In genomic region chr6:116854029-116854428, GRCm38 (mm10) we compare ENCODE assay signal across 24 mouse cellular contexts.
DNase-seq lines count a peak whose midpoint lies in the region; ATAC-seq and TF ChIP-seq lines count a peak whose summit lies in the region.
"Had no signal": no experiment of that assay in that cellular context is flagged by ENCODE, and none has a peak within 500 bp of the region (broad histone marks: within the 10 kb centered on the region; RNA-seq: fewer than 3 reads in every experiment).

No protein-coding gene starts in this region.

- H3K27me3 ChIP-seq in forebrain, embryonic 14.5 days (replicated peaks; ENCODE audit: control insufficient read depth, insufficient read depth, low read length) = no peaks in the 10 kb centered on the region
- no peaks in the 10 kb centered on the region for H3K27me3 ChIP-seq in forebrain, embryonic 10.5 days (ENCODE audit: poor library complexity, severe bottlenecking)
- H3K27me3 ChIP-seq in limb, embryonic 11.5 days (ENCODE audit: control insufficient read depth, insufficient read depth, low read length) = no peaks in the 10 kb centered on the region
- H3K27me3 ChIP-seq in limb, embryonic 10.5 days (ENCODE audit: low read depth, poor library complexity, severe bottlenecking) = no peaks in the 10 kb centered on the region
- H3K27me3 ChIP-seq: CH12.LX; forebrain, embryonic 15.5 days; heart, embryonic 13.5 days; hindbrain, embryonic 15.5 days; intestine, embryonic 15.5 days had no signal

- ATAC-seq in forebrain, embryonic 14.5 days = no peak
- no peak for ATAC-seq in limb, embryonic 11.5 days (ENCODE audit: insufficient number of reproducible peaks, low FRiP score, low TSS enrichment, low read depth)
- ATAC-seq: forebrain, embryonic 15.5 days; intestine, embryonic 15.5 days had no signal

- DNase-seq in forebrain, embryonic 14.5 days (ENCODE audit: low spot score) = peak; percentile 23
- no peak for DNase-seq in forebrain, embryonic 10.5 days (ENCODE audit: extremely low spot score, low spot score)
- peak; percentile 13 for DNase-seq in limb, embryonic 11.5 days (ENCODE audit: low spot score)
- DNase-seq in limb, embryonic 10.5 days (ENCODE audit: low spot score) = no peak
- peak; percentile 16 for DNase-seq in MN1 (ENCODE audit: low spot score)
- peak; percentile 53 for DNase-seq in brain, embryonic 14.5 days (ENCODE audit: low read depth)
- DNase-seq in left cerebral cortex, postnatal 25 days (ENCODE audit: low spot score in 2 of 2) = no peak
- DNase-seq: adrenal gland, postnatal 14 days; B cell, adult 2 months; cerebellum, adult 18-20 months; cerebellum, adult 9-10 months; cerebellum, postnatal 14 days; gastrocnemius, postnatal 10 days; gastrocnemius, postnatal 36 days; heart, adult 2 months; heart, postnatal 14 days; heart, postnatal 4 days had no signal

- no peaks in the 10 kb centered on the region for H3K36me3 ChIP-seq in forebrain, embryonic 14.5 days (ENCODE audit: control insufficient read depth, insufficient read depth, low read length)
- H3K36me3 ChIP-seq in forebrain, embryonic 10.5 days (replicated peaks) = no peaks in the 10 kb centered on the region
- no peaks in the 10 kb centered on the region for H3K36me3 ChIP-seq in limb, embryonic 11.5 days (ENCODE audit: control insufficient read depth, insufficient read depth, low read length)
- H3K36me3 ChIP-seq in limb, embryonic 10.5 days = no peaks in the 10 kb centered on the region
- H3K36me3 ChIP-seq: forebrain, embryonic 15.5 days; G1E; heart, embryonic 10.5 days; heart, embryonic 13.5 days; hindbrain, embryonic 15.5 days; intestine, embryonic 15.5 days had no signal

- intact Hi-C loops in left cerebral cortex, postnatal 25 days (cut with DNase I) = no loop called here

- H3K9me3 ChIP-seq in forebrain, embryonic 14.5 days (replicated peaks; ENCODE audit: control insufficient read depth, low read length) = no peaks in the 10 kb centered on the region
- H3K9me3 ChIP-seq in forebrain, embryonic 10.5 days = no peaks in the 10 kb centered on the region
- no peaks in the 10 kb centered on the region for H3K9me3 ChIP-seq in limb, embryonic 11.5 days (ENCODE audit: control insufficient read depth, low read length)
- no peaks in the 10 kb centered on the region for H3K9me3 ChIP-seq in limb, embryonic 10.5 days (replicated peaks)
- H3K9me3 ChIP-seq: forebrain, embryonic 15.5 days; heart, embryonic 10.5 days; hindbrain, embryonic 15.5 days; intestine, embryonic 15.5 days had no signal

- TF ChIP-seq CTCF in brain, embryonic 14.5 days (IDR thresholded peaks at IDR 0.05; ENCODE audit: borderline replicate concordance, extremely low read depth, insufficient read depth, insufficient read length) = no peak

- no peak overlapping the region for H3K9ac ChIP-seq in forebrain, embryonic 14.5 days (ENCODE audit: low read length)
- no peak overlapping the region for H3K9ac ChIP-seq in limb, embryonic 11.5 days (ENCODE audit: low read length)
- H3K9ac ChIP-seq: forebrain, embryonic 15.5 days; heart, embryonic 13.5 days; hindbrain, embryonic 15.5 days; intestine, embryonic 15.5 days had no signal

- H3K4me1 ChIP-seq in forebrain, embryonic 14.5 days (ENCODE audit: control insufficient read depth, insufficient read depth, low read length) = no peaks in the 10 kb centered on the region
- H3K4me1 ChIP-seq in forebrain, embryonic 10.5 days = no peaks in the 10 kb centered on the region
- H3K4me1 ChIP-seq in limb, embryonic 11.5 days (ENCODE audit: control insufficient read depth, insufficient read depth, low read length) = no peaks in the 10 kb centered on the region
- H3K4me1 ChIP-seq in limb, embryonic 10.5 days = peaks cover 6% of the 10 kb centered on the region; the same call in 1 of the 2 replicates
- H3K4me1 ChIP-seq: forebrain, embryonic 15.5 days; heart, embryonic 10.5 days; heart, embryonic 13.5 days; hindbrain, embryonic 15.5 days; intestine, embryonic 15.5 days had no signal

- no peak overlapping the region for H3K27ac ChIP-seq in forebrain, embryonic 14.5 days (ENCODE audit: low read depth, low read length)
- H3K27ac ChIP-seq in forebrain, embryonic 10.5 days = no peak overlapping the region
- H3K27ac ChIP-seq in limb, embryonic 11.5 days (replicated peaks; ENCODE audit: low read depth, low read length) = no peak overlapping the region
- H3K27ac ChIP-seq in limb, embryonic 10.5 days = no peak overlapping the region
- H3K27ac ChIP-seq: forebrain, embryonic 15.5 days; heart, adult 2 months; heart, embryonic 10.5 days; heart, embryonic 13.5 days; hindbrain, embryonic 15.5 days; intestine, embryonic 15.5 days had no signal

- no peak for TF ChIP-seq POLR2A in brain, embryonic 14.5 days (IDR thresholded peaks at IDR 0.05; ENCODE audit: borderline replicate concordance, extremely low read depth, insufficient read depth, insufficient read length, poor library complexity, severe bottlenecking)

- no peak overlapping the region for H3K4me3 ChIP-seq in forebrain, embryonic 14.5 days (ENCODE audit: low read depth, low read length)
- H3K4me3 ChIP-seq in forebrain, embryonic 10.5 days = no peak overlapping the region
- H3K4me3 ChIP-seq in limb, embryonic 11.5 days (ENCODE audit: low read depth, low read length) = no peak overlapping the region
- H3K4me3 ChIP-seq in limb, embryonic 10.5 days = no peak overlapping the region
- H3K4me3 ChIP-seq: forebrain, embryonic 15.5 days; heart, adult 2 months; heart, embryonic 10.5 days; heart, embryonic 13.5 days; hindbrain, embryonic 15.5 days; intestine, embryonic 15.5 days had no signal

- H3K4me2 ChIP-seq in forebrain, embryonic 14.5 days (ENCODE audit: low read length) = no peak overlapping the region
- H3K4me2 ChIP-seq in limb, embryonic 11.5 days (ENCODE audit: low read depth, severe bottlenecking) = no peak overlapping the region
- H3K4me2 ChIP-seq: forebrain, embryonic 15.5 days; heart, embryonic 13.5 days; hindbrain, embryonic 15.5 days; intestine, embryonic 15.5 days had no signal

- WGBS in forebrain, embryonic 14.5 days = 51% methylated on average over 6 of the region's 6 CpGs
- WGBS in forebrain, embryonic 10.5 days = 75% methylated on average over 6 of the region's 6 CpGs
- 66% methylated on average over 6 of the region's 6 CpGs for WGBS in limb, embryonic 11.5 days
- WGBS in limb, embryonic 10.5 days = 69% methylated on average over 6 of the region's 6 CpGs

Comparison
In these comparisons a context has a peak if more than half of its experiments do, and no peak if none do; other contexts are left out.
1. DNase-seq: peak in forebrain, embryonic 14.5 days (single experiment), limb, embryonic 11.5 days (single experiment), MN1 (single experiment) and brain, embryonic 14.5 days (single experiment); none in forebrain, embryonic 10.5 days (single experiment), limb, embryonic 10.5 days (single experiment) and left cerebral cortex, postnatal 25 days (0 of 2).